Mouse (Mus musculus): ENCODE measurements around the gene Barhl1. TPM values are rescaled to one million over a fixed set of nuclear protein-coding genes. Genes with fewer than 3 reads are reported as not detected.

Gene Barhl1
- not detected for polyA plus RNA-seq (2015; fragmentation: Illumina TruSeq; extraction: RNeasy Lipid Tissue Mini Kit (QIAGEN cat#74804); ENCODE audit: insufficient read depth, low read depth, low replicate concordance)

GRCm38 (mm10) chr2:28916513-28916865 lies at the start of gene Barhl1:
TSS of gene Barhl1 (minus strand) at chr2:28916668.

Other genes with a start within 250 kb of the Barhl1 start
- not detected for gene Spaca9, start 216.9 kb downstream of the Barhl1 start, polyA plus RNA-seq (2015; fragmentation: Illumina TruSeq; extraction: RNeasy Lipid Tissue Mini Kit (QIAGEN cat#74804); ENCODE audit: insufficient read depth, low read depth, low replicate concordance)
- not detected for gene Ak8, start 216.5 kb downstream of the Barhl1 start, polyA plus RNA-seq (2015; fragmentation: Illumina TruSeq; extraction: RNeasy Lipid Tissue Mini Kit (QIAGEN cat#74804); ENCODE audit: insufficient read depth, low read depth, low replicate concordance)
- 2.2 TPM for gene Gtf3c4, start 76.3 kb downstream of the Barhl1 start, polyA plus RNA-seq (2015; fragmentation: Illumina TruSeq; extraction: RNeasy Lipid Tissue Mini Kit (QIAGEN cat#74804); ENCODE audit: insufficient read depth, low read depth, low replicate concordance)
- 2.7 TPM for gene Ddx31, start 76.3 kb downstream of the Barhl1 start, polyA plus RNA-seq (2015; fragmentation: Illumina TruSeq; extraction: RNeasy Lipid Tissue Mini Kit (QIAGEN cat#74804); ENCODE audit: insufficient read depth, low read depth, low replicate concordance)
- gene Cfap77, start 138.4 kb upstream of the Barhl1 start, polyA plus RNA-seq (2015; fragmentation: Illumina TruSeq; extraction: RNeasy Lipid Tissue Mini Kit (QIAGEN cat#74804); ENCODE audit: insufficient read depth, low read depth, low replicate concordance) = not detected
- gene Ttf1, start 143.6 kb upstream of the Barhl1 start, polyA plus RNA-seq (2015; fragmentation: Illumina TruSeq; extraction: RNeasy Lipid Tissue Mini Kit (QIAGEN cat#74804); ENCODE audit: insufficient read depth, low read depth, low replicate concordance) = 2.7 TPM
- 7.4 TPM for gene Setx, start 207.5 kb upstream of the Barhl1 start, polyA plus RNA-seq (2015; fragmentation: Illumina TruSeq; extraction: RNeasy Lipid Tissue Mini Kit (QIAGEN cat#74804); ENCODE audit: insufficient read depth, low read depth, low replicate concordance)

Data from pancreas, adult 10 weeks (tissue).